Mouse (Mus musculus) A20 (cell line): ENCODE results near the gene Slc7a15.

ENCODE experiments used
- DNase-seq: peaks from one replicate; pipeline ENCODE4 v3.0.0-alpha.2; 2011; ENCODE audit warnings: low read depth, low spot score

The Slc7a15 gene

GRCm38 (mm10) chr12:8487281-8487680, 111.6 kb downstream of the Slc7a15 start:
- DNase-seq, result peak; percentile 49

GRCm38 (mm10) chr12:8485247-8485646, 113.6 kb downstream of the Slc7a15 start:
- no peak for DNase-seq

- peak; percentile 18 for DNase-seq
These were observed 116.7 kb downstream of the Slc7a15 start for GRCm38 (mm10) chr12:8482169-8482568.
